Mouse (Mus musculus) myocyte (in vitro differentiated cells): ENCODE measurements at regions not wholly inside any gene's neighbourhood (a gene's known extent, or its start where the extent isn't known, plus 50 kb on each side); places are given as distances from the start of the nearest gene placed in this dataset.

Source experiments
- H3K27me3 ChIP-seq: one replicate; pipeline ENCODE4 v1.6.1; 2011; ENCODE audit not compliant: control insufficient read depth, insufficient read depth, insufficient read length
- H3K36me3 ChIP-seq: one replicate; pipeline ENCODE4 v1.6.1; 2011; ENCODE audit not compliant: control insufficient read depth, insufficient read depth
- H3K4me2 ChIP-seq: one replicate; pipeline ENCODE4 v1.6.1; 2011; ENCODE audit warnings: low read depth, control low read depth
- H3K4me3 ChIP-seq: one replicate; pipeline ENCODE4 v1.5.1; 2011; ENCODE audit warnings: mild to moderate bottlenecking, control low read depth, moderate library complexity
- H3K79me2 ChIP-seq: one replicate; pipeline ENCODE4 v1.6.1; 2011; ENCODE audit not compliant: control insufficient read depth, insufficient read depth
- H3ac ChIP-seq: one replicate; pipeline ENCODE4 v1.6.1; 2011; ENCODE audit not compliant: control insufficient read depth, insufficient read length
- CEBPB ChIP-seq: IDR thresholded peaks from 2 replicates; pipeline ENCODE4 v1.6.1; 2011; ENCODE audit warnings: mild to moderate bottlenecking, moderate library complexity; ENCODE audit not compliant: poor library complexity, insufficient read depth, severe bottlenecking
- E2F4 ChIP-seq: IDR thresholded peaks from one replicate; pipeline ENCODE4 v1.6.1; 2011; ENCODE audit warnings: mild to moderate bottlenecking, control low read depth, moderate library complexity; ENCODE audit not compliant: insufficient read depth
- MAX ChIP-seq: IDR thresholded peaks from one replicate; pipeline ENCODE4 v1.6.1; 2011; ENCODE audit warnings: low read depth, mild to moderate bottlenecking, control low read depth
- MYOD1 ChIP-seq, 3 experiments: IDR thresholded peaks; one replicate each; pipeline ENCODE4 v1.6.1; 2011; ENCODE audit warnings: control low read depth in 2 of 3, low read depth in 2 of 3, mild to moderate bottlenecking in 2 of 3, moderate library complexity in 1 of 3; ENCODE audit not compliant: insufficient read length in 2 of 3, control insufficient read depth in 1 of 3
- MYOG ChIP-seq, 3 experiments: IDR thresholded peaks; one replicate each; pipeline ENCODE4 v1.6.1; 2011; ENCODE audit warnings: control low read depth in 2 of 3, low read depth in 2 of 3, mild to moderate bottlenecking in 2 of 3; ENCODE audit not compliant: insufficient read length in 2 of 3, control insufficient read depth in 1 of 3, insufficient read depth in 1 of 3
- POLR2A ChIP-seq: IDR thresholded peaks from one replicate; pipeline ENCODE4 v1.6.1; 2011; ENCODE audit warnings: low read depth, mild to moderate bottlenecking, control low read depth, moderate library complexity; ENCODE audit not compliant: insufficient read length
- POLR2AphosphoS2 ChIP-seq: IDR thresholded peaks from one replicate; pipeline ENCODE4 v1.6.1; 2011; ENCODE audit warnings: low read depth, control low read depth; ENCODE audit not compliant: insufficient read length
- REST ChIP-seq: IDR thresholded peaks from one replicate; pipeline ENCODE4 v1.6.1; 2011; ENCODE audit warnings: mild to moderate bottlenecking, control low read depth, moderate library complexity; ENCODE audit not compliant: insufficient read depth, insufficient read length
- SRF ChIP-seq: IDR thresholded peaks from one replicate; pipeline ENCODE4 v1.6.1; 2011; ENCODE audit warnings: low read depth; ENCODE audit not compliant: control insufficient read depth, insufficient read length
- TCF12 ChIP-seq: IDR thresholded peaks from one replicate; pipeline ENCODE4 v1.6.1; 2011; ENCODE audit warnings: mild to moderate bottlenecking, control low read depth; ENCODE audit not compliant: poor library complexity, insufficient read depth, severe bottlenecking
- TCF3 ChIP-seq: IDR thresholded peaks from one replicate; pipeline ENCODE4 v1.6.1; 2011; ENCODE audit warnings: low read depth, control low read depth; ENCODE audit not compliant: insufficient read length
- USF1 ChIP-seq: IDR thresholded peaks from one replicate; pipeline ENCODE4 v1.6.1; 2011; ENCODE audit warnings: low read depth, mild to moderate bottlenecking, control low read depth, moderate library complexity

DNA sequence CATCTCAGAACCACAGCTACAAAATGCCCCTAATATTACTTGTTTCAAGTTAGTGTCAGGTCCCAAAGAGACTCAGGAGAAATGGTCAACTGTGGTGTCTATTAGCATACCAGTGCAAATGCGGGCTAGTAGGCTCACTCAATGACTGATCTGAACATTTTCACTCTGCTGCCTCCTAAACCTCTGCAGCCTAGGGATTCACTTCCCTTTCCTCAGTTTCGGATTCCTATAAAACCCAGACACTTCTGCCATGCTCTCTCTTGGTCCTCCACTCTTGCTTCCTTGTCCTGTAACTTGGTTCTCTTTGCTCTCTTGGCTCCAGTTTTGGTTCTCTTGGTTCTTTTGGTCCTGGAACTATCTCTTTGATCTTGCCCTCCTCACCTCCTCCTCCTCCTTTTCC is 206.3 kb upstream of the Spef2 start:
- Histone ChIP-seq H3K4me3 (no peak overlapping the region), H3ac (no peak overlapping the region)

DNA sequence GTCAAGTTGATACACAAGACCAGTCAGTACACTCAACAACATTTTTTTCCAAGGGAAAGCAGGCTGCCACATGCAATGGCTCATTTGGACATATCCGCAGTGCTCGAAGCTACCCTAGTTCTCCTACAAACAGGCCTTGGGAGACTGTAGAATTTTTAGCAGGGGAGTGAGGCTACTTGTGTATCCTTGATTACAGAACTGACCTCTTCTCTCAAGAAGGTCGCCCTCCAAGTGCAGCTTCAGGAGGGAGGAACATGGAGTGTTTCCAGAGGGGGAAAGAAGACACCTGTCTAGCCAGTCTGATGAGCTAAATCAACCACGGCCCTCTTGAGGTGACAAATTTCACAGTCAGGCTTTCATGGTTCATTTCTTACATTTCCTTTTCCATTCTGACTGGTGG is 202.0 kb upstream of the Prlr start:
- H3K79me2 ChIP-seq = no peaks in the 10 kb centered on the region
- H3K4me2 ChIP-seq = no peak overlapping the region
- TF ChIP-seq USF1 (no peak), POLR2AphosphoS2 (no peak), CEBPB (no peak), MYOD1 (IDR thresholded peaks at IDR 0.05; ENCODE audit: control insufficient read depth in 1 of 3, insufficient read length in 2 of 3, low read depth in 2 of 3) (no peak), SRF (no peak), REST (no peak), TCF12 (no peak), MYOG (IDR thresholded peaks at IDR 0.05; ENCODE audit: control insufficient read depth in 1 of 3, insufficient read depth in 1 of 3, insufficient read length in 2 of 3, low read depth in 2 of 3) (no peak), MAX (no peak), POLR2A (no peak), TCF3 (no peak), E2F4 (no peak)
- H3K36me3 ChIP-seq = no peaks in the 10 kb centered on the region
- no peak overlapping the region for H3K4me3 ChIP-seq
- no peaks in the 10 kb centered on the region for H3K27me3 ChIP-seq
- H3ac ChIP-seq = no peak overlapping the region

More for the DNA sequence above, 206.3 kb upstream of the Spef2 start:
- no peak for TF ChIP-seq POLR2A
- TF ChIP-seq TCF3 = no peak
- TF ChIP-seq POLR2AphosphoS2 = no peak
- no peak for TF ChIP-seq USF1
- TF ChIP-seq MAX = no peak
- TF ChIP-seq TCF12 = no peak
- TF ChIP-seq CEBPB = no peak
- no peak for TF ChIP-seq MYOG (IDR thresholded peaks at IDR 0.05; ENCODE audit: control insufficient read depth in 1 of 3, insufficient read depth in 1 of 3, insufficient read length in 2 of 3, low read depth in 2 of 3)
- H3K36me3 ChIP-seq = no peaks in the 10 kb centered on the region
- no peaks in the 10 kb centered on the region for H3K27me3 ChIP-seq
- no peak overlapping the region for H3K4me2 ChIP-seq
- no peaks in the 10 kb centered on the region for H3K79me2 ChIP-seq

DNA sequence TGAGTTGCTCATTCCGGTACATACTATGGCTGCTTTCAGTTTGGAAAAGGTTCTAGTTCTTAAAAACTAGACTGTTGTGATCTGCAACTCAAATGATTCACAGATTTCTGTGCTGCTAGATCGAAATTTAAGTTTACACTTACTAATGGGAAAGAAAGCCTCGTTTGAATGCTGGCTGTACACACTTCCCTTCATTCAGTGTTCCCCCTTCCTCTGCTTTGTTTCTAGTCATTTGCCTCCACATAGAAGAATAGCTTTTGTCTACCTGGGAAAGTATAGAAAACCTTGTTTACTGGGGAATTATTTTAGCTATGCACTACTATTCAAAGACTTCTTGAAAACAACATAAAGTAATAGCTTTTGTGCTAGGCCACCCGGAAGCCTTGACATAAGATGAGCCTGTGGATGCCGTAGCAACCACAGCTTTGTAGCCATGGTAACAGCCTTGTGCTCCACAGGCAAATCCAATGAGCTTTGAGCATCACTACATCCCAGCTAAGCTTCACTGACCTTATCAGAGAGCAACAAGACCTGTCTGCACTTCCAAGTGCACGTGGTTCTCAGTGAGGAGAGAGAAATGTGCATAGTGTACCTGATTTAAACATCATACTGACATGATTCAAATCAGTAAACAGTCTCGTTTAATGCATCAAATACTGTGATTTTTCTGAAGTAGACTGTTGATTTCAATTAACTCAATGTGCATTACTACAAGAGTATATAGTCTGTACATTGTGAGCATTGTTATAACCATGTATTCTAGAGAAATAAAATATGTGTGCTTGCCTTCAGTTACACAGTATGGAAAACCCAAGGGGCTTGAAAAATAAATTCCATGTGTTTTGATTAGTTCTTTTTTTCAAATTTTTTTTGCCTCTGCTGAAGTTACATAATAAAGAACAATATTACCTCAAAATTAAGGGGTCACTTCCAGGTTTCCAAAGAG is 165.5 kb upstream of the Prlr start:
- Histone ChIP-seq H3K79me2 (no peaks in the 10 kb centered on the region), H3K27me3 (no peaks in the 10 kb centered on the region), H3ac (no peak overlapping the region), H3K36me3 (no peaks in the 10 kb centered on the region), H3K4me3 (no peak overlapping the region), H3K4me2 (no peak overlapping the region)
- TF ChIP-seq POLR2AphosphoS2 (no peak), E2F4 (no peak), TCF12 (no peak), USF1 (no peak), MYOD1 (IDR thresholded peaks at IDR 0.05; ENCODE audit: control insufficient read depth in 1 of 3, insufficient read length in 2 of 3, low read depth in 2 of 3) (no peak)

DNA sequence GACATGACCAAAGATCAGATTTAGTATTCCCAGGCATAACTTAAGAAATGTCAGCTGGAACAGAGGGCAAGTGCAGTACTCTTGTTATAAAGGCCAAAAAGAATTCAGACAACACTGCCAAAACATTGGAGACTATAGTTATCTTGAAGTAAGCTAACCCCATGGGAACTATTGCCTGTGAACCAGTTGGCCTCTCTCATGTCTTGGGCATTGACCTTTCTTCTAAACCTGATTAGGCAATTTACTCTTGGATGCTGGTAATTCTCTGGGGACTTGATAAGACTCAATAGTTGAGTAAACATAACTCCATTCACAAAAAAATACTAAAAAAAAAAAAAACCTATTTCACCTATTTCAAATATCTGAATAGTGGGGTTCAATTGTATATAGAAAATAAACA is 159.8 kb upstream of the Prlr start:
- TF ChIP-seq POLR2A (no peak), CEBPB (no peak)
- H3K27me3 ChIP-seq = no peaks in the 10 kb centered on the region
- no peaks in the 10 kb centered on the region for H3K79me2 ChIP-seq
- H3ac ChIP-seq = no peak overlapping the region
- H3K36me3 ChIP-seq = no peaks in the 10 kb centered on the region
- H3K4me2 ChIP-seq = no peak overlapping the region
- no peak overlapping the region for H3K4me3 ChIP-seq

DNA sequence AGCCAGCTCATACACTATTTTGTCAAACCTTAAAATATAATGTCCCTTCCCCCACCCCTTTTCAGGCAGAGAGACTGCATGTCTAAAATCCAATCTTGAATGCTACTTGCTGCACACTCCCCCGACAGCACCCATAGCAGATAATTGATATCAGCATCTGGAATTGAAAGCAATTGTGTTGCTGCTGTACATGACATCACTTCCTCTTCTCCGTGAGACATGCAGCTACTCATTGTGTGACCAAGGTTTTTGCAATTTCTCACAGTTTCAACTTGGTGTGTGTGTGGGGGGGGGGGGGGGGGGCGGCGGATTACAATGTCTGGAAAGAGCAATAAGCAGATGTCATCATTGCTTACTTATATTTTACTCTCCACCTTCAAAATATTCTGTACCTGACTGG is 147.1 kb upstream of the Prlr start:
- Histone ChIP-seq H3K4me3 (no peak overlapping the region), H3K4me2 (no peak overlapping the region), H3K79me2 (no peaks in the 10 kb centered on the region), H3K27me3 (no peaks in the 10 kb centered on the region), H3ac (no peak overlapping the region), H3K36me3 (no peaks in the 10 kb centered on the region)
- TF ChIP-seq USF1 = no peak
- TF ChIP-seq TCF12 = no peak
- no peak for TF ChIP-seq MYOD1 (IDR thresholded peaks at IDR 0.05; ENCODE audit: control insufficient read depth in 1 of 3, insufficient read length in 2 of 3, low read depth in 2 of 3)
- no peak for TF ChIP-seq REST
- no peak for TF ChIP-seq MAX
- TF ChIP-seq TCF3 = no peak
